Mouse (Mus musculus) megakaryocyte, embryonic 14.5 days (primary cell): Measurements from ENCODE around the gene Camk1.

Experiments used
- FLI1 ChIP-seq: IDR thresholded peaks from 2 replicates; pipeline ENCODE4 v1.6.1; 2012; ENCODE audit warnings: low read length, inconsistent platforms, mixed read lengths
- GATA1 ChIP-seq: IDR thresholded peaks from 3 replicates; pipeline ENCODE4 v1.6.1; 2012; ENCODE audit warnings: mixed read lengths, low read length, inconsistent platforms, borderline replicate concordance

GRCm38 (mm10) chr6:113352820-113353219 lies 9.0 kb upstream of the Camk1 start:
- TF ChIP-seq GATA1 (no peak), FLI1 (no peak)
